Mouse (Mus musculus) c-Kit-negative CD71-positive TER-119-positive erythroid progenitor cells, embryonic 14.5 days (primary cell): Measurements from ENCODE around the gene Gm6358.
"Not testable (repeated sequence)": the region's sequence is repeated elsewhere in the genome, so short reads cannot be mapped to it uniquely, and the experiment has no call there.

Source experiments
- DNase-seq: peaks from one replicate; pipeline ENCODE4 v3.0.0-alpha.2; 2013; ENCODE audit warnings: low read depth, low spot score

The Gm6358 gene

GRCm38 (mm10) chr16:89140551-89140950 is at the start of gene Gm6358:
Gene Gm6358, plus strand, starts transcription at chr16:89140851.
- DNase-seq, result no peak

- no peak for DNase-seq
Observed at GRCm38 (mm10) chr16:89150786-89151185, 10.1 kb downstream of the Gm6358 start, which contains the start of gene Gm10061. Gene Gm10061, plus strand, starts transcription at chr16:89151086.

GRCm38 (mm10) chr16:89157652-89158051 is 17.0 kb downstream of the Gm6358 start, which contains the start of gene Gm9789:
Gene Gm9789, plus strand, starts transcription at chr16:89157952.
- DNase-seq, result no peak

GRCm38 (mm10) chr16:89169190-89169589 is 28.5 kb downstream of the Gm6358 start, which contains the start of gene Gm7735:
Gene Gm7735, plus strand, starts transcription at chr16:89169490.
- DNase-seq, result not testable (repeated sequence)

GRCm38 (mm10) chr16:89174435-89174834 is 33.8 kb downstream of the Gm6358 start, which contains the start of gene 1110057P08Rik:
Gene 1110057P08Rik, plus strand, starts transcription at chr16:89174735.
- no peak for DNase-seq

GRCm38 (mm10) chr16:89188621-89189020 is 48.0 kb downstream of the Gm6358 start:
- no peak for DNase-seq
